Mouse (Mus musculus): ENCODE results near the gene Ankrd13c.
"Not testable (repeated sequence)": the region's sequence is repeated elsewhere in the genome, so short reads cannot be mapped to it uniquely, and the experiment has no call there.

The Ankrd13c gene

DNA sequence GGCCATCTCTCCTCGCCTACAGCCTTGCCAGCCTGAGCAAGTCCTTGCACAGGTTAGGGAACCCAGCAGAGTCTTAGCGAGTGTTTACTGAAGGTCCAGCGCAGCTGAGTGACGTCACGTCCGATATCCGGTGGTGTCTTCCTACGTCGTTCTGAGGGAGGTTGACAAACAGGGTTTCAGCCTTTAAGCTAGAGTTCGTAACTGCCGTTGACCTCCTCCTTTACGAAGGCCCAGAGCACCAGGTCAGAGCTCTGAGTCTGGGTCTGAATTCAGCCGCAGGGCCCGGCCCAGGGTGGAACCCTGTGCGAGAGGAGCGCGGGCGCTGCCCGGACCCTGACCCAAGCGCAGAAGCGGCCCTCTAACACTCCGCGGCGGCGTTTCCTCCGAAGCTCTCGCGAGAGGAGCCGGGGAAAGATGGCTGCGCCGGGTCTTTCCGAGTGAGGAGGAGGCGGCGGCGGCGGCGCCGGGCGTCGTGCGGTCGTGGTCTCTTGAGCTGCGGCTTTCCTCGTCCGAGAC, at the start of gene Ankrd13c:
TSS of gene Ankrd13c (plus strand) at position 397 of the 516 bp plus-strand sequence.
- DNase-seq (ENCODE audit: low spot score in 2 of 2): peak; percentile 90 to 94

DNA sequence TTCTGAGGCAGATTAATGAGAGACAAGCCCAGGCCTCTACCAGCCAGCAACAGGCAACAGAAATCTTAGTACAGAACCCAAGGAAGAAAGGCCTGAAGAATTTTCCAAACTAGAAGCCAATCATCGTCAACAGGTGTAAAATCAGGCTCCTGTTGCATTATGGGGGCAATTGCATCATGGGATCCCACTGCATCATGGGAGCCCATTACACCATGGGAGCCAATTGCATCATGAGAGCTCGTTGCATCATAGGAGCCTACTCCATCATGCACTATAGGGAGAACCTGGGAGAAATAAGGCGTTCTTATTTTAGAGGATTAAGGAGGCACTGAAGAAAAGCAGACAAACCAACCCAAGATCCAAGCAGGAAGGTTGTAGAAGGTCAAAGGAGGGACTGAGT, 49.4 kb upstream of the Ankrd13c start:
- no peak for DNase-seq (ENCODE audit: low spot score in 2 of 2)

GRCm38 (mm10) chr3:157899986-157900385, 47.1 kb upstream of the Ankrd13c start:
- DNase-seq (ENCODE audit: low spot score in 2 of 2): no peak

DNA sequence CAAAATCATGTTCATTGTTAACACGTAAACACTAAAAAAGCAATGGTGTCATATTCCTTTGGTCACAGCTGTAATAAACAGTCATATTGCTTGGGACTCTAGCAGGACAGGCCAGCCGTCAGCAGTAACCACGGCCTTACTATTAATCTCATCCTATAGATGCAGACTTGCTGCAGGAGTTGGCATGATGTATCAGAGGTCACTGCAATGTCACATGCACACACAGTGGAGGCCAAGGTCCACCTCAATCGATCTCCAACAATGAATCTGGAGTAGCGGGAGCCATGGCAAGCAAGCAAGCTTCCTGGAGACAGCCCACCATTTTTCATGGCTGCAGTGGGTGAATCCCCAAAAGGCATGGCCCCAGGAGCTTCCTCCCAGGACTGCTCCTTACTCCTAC, 45.3 kb upstream of the Ankrd13c start:
- DNase-seq (ENCODE audit: low spot score in 2 of 2): no peak

DNA sequence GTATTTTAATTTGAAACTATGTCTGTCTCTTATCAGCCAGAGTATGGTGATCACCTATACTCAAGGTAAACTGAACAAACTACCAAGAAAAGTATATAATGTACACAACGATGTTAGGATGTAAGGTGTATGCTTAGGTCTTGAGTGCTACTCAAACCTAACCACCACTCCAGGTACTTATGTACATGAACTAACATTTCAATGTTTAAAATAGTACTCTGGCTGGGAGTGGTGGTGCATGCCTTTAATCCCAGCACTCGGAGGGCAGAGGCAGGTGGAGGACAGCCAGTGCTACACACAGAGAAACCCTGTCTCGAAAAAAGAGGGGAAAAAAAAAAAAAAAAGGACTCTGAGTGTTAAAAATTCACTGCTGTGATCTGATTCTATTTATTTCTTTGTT, 38.9 kb upstream of the Ankrd13c start:
- DNase-seq (ENCODE audit: low spot score in 2 of 2): no peak

GRCm38 (mm10) chr3:157910262-157910661, 36.8 kb upstream of the Ankrd13c start:
- DNase-seq (ENCODE audit: low spot score in 2 of 2): no peak

DNA sequence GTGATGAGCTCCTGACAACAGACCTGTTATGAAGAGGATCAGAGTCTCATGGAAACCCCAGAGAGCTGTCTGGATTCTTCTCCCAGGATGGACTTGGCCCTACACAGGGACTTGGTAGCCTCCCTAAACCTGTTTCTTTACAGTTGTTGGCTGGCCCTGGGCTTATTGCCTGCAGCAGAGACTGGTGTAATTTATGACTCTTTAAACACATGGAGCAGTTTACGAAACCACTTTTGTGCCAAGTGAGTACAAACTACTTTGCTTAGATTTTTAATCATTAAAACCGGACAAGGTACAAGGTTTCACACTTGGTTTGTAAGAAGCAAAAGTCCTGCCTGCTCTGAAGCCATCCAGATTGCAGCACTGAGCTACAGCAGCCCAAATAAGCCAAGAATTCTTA, 34.9 kb upstream of the Ankrd13c start:
- no peak for DNase-seq (ENCODE audit: low spot score in 2 of 2)

- DNase-seq (ENCODE audit: low spot score in 2 of 2): no peak
Observed at GRCm38 (mm10) chr3:157916336-157916735, 30.7 kb upstream of the Ankrd13c start.

GRCm38 (mm10) chr3:157921376-157921775, 25.7 kb upstream of the Ankrd13c start:
- DNase-seq (ENCODE audit: low spot score in 2 of 2): no peak

DNA sequence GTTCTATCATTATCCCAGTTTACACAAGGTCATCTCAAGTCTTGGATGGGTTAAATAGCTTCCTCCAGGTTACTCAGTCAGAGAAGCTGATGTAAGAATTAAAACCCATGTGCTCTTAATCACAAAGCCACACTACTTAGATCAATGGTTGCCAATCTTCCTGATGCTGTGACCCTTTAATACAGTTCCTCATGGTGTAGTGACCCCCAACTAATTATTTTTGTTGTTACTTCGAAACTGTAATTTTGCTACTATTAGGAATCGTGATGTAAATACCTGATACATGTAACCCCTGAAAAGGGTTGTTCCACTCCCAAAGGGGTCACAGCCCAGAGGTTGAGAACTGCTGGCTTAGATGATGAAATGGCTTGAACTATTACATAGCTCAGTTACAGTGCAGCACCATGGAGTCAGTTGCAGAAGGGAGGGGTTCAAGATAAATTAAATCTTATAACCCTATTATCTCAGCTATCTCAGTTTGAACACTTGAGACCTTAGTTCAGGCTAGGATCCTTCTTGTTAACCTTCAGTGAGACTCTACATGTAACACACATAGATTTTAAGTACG, 23.7 kb upstream of the Ankrd13c start:
- no peak for DNase-seq (ENCODE audit: low spot score in 2 of 2)

DNA sequence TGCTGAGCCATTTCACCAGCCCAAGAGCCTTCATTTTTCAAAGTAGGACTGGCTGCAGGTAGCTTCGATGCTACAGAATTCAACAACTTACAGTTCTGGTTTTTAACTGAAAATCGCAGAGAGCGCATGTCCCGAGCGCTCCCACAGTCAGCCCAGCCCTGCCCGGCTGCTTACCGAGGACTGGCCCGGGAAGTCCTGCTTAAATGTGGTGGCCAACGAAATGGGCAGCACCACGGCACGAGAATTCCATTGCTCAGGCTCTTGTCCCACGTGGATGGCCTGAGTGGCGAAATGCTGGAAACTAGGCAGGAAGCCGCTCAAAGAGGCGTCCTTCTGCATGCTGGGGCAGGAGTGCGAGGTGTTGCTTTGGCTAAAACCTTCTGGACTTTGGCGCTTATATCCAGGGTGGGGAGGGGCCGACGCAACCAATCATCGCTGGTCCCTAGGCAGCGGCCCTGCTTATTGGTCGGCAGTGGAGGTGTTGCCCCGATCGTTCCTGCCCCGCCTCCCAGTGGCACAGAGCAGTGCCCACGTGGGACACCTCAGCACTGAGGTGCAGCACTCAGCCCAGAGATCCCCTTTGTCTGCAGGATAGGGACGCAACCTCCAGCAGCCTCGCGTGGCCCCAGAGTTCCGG, 22.2 kb upstream of the Ankrd13c start, which contains the start of gene Cth:
TSS of gene Cth (minus strand) at position 386 of the 637 bp plus-strand sequence.
- DNase-seq (ENCODE audit: low spot score in 2 of 2): peak; percentile 86 to 87

DNA sequence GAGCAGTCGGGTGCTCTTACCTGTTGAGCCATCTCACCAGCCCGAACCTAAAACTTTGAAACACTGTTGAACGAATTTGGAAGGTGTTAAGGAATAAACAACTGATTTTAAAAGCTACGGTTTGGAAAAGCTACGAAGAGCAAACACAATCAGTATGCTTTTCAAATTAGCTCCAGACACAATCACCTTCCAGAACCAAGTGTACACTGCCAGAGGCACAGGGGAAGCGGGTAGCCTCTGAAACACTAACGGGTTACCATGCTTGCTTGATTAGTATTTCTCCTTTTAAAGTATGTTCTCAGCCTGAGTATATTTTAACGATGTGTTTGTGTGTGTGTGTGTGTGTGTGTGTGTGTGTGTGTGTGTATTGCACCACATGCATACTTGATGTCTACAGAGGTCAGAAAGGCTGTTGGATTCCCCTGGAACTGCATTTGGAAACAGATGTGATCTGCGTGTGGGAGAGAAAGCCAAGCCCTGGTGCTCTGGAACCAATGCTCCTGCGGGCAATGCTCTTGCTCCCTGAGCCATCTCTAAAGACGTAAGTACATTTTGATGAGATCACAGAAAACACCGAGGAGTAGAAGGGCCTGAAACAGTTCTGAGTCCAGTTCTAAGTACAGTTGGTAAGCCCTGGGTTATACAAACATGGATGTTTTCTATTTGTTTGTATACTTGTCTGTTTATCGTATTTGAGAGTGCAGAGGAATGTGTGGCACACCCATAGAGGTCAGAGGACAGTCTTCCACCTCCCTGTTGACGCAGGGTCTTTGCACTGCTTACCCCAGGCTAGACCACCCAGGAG, 21.1 kb upstream of the Ankrd13c start:
- DNase-seq (ENCODE audit: low spot score in 2 of 2): no peak

GRCm38 (mm10) chr3:157926761-157927160, 20.3 kb upstream of the Ankrd13c start:
- no peak for DNase-seq (ENCODE audit: low spot score in 2 of 2)

GRCm38 (mm10) chr3:157928731-157929130, 18.3 kb upstream of the Ankrd13c start:
- no peak for DNase-seq (ENCODE audit: low spot score in 2 of 2)

DNA sequence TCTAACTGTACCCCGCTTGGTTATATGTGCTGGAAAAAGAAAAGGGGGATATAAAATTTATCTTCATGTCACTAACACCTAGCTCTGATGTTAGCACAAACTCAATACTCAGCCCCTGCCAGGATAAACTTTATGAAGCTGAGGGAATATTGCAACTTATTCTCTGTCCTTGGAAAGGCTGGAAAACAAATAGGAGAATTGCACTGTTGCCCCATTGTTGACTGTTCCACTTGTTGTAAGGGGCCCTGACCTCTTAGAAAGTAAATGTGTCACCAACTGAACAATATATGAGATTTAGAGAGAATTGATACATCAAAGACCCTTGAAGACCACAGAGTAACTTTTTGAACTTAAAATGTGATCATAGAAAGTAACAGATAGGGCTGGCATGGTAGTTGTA, 17.6 kb upstream of the Ankrd13c start:
- DNase-seq (ENCODE audit: low spot score in 2 of 2): no peak

- DNase-seq (ENCODE audit: low spot score in 2 of 2): no peak
Observed at GRCm38 (mm10) chr3:157931592-157931991, 15.4 kb upstream of the Ankrd13c start.

DNA sequence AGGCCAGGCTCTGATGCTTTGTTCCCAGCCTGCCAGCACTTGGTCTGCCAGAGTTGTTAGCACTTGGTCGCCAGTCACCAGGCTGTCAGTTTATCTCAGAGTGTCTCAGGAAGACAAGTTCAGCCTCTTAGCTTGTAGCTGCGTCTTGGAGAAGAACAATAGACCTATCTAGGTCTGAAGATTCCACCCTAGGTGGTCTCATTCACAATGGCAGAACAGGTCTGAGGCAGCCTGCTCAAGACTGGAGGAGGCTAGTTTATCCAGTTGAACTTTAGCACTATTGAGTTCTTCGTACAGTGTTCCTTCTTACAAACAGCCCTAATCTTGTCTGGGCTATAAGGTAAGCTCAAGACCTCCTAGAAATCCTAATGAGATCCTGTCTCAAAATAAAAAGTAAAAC, 15.0 kb upstream of the Ankrd13c start:
- no peak for DNase-seq (ENCODE audit: low spot score in 2 of 2)

DNA sequence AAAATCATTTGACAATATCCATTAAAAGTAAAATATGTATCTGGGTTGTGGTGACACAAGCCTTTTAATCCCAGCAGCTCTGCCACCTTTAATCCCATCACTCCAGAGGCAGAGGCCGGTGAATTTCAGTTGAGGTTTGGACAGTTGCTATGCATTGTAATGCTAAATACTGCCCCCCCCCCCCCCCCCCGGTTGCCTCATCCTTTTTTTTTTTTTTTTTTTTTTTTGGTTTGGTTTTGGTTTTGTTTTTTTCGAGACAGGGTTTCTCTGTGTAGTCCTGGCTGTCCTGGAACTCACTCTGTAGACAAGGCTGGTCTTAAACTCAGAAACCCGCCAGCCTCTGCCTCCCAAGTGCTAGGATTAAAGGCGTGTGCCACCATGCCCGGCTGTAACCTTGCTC, 13.8 kb upstream of the Ankrd13c start:
- not testable (repeated sequence) for DNase-seq (ENCODE audit: low spot score in 2 of 2)

- no peak for DNase-seq (ENCODE audit: low spot score in 2 of 2)
Observed at GRCm38 (mm10) chr3:157934301-157934823, 12.7 kb upstream of the Ankrd13c start.

DNA sequence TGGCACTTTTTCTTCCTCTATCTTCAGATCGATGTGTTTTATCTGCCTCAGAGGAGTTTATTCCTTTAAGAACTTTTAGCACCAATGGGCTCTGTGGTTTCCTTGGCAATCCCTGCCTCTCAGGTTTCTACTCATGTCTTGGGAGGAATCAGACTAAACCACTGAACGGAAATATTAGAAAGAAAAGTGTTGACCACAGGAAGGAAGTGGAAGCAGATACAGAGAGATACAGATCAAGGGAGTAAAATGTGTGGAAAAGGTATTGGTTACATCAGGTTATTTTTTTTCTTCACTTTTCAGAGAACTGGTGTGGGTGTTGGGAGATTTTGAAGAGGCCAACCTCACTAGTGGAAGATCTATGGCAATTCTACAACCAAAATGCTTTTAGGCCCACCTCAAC, 8.5 kb upstream of the Ankrd13c start:
- no peak for DNase-seq (ENCODE audit: low spot score in 2 of 2)

DNA sequence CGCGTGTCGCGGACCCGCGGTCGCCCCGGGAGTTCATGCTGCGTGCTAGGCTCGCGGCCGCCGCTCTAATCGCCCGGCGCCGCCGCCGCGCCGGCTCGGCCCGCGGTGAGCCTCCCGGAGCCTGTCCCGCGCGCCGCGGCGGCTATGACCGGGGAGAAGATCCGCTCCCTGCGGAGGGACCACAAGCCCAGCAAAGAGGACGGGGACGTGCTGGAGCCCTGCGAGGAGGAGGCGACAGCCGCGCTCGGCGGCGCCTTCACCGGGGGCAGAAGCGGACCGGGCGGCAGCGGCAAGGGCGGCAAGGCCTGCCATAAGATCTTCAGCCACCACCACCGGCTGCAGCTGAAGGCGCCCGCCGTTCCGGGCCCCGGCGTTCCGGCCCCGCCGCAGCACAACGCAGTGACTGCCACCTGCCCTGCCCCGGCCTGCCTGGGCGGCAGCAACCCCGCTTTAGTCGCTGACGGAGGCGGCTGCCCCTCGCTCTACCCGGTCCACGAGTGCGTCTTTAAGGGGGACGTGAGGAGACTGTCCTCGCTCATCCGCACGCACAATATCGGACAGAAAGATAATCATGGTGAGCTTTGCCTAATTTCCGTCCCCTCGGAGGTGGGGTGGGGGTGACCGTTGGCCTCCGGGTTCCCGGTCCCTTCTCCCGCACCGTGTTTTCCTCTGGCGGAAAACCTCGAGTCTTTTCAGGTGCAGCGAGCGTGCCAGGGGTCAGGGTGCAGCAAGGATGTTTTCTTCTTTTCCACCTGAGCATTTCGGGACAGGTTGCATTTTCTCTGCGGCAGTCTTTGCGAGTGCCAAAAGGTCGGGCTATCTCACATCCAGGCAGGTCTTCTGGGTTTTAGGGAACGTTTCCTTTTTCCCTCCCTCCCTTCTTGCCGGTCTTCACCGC, 593 bp downstream of the Ankrd13c start:
- DNase-seq (ENCODE audit: low spot score in 2 of 2): no peak
